Mouse (Mus musculus) gastrocnemius, postnatal 25 days (tissue): ENCODE results near the gene Ppox. TPM values are rescaled to one million over a fixed set of nuclear protein-coding genes. Genes with fewer than 3 reads are reported as not detected.
"Not testable (repeated sequence)": the region's sequence is repeated elsewhere in the genome, so short reads cannot be mapped to it uniquely, and the experiment has no call there.

Experiments used
- DNase-seq: peaks from one replicate; pipeline ENCODE4 v3.0.0; 2022
- total RNA-seq, 2 experiments: library from RNA; stranded (reverse); gene quantifications; 1 replicate in 1 of 2; 2 replicates in 1 of 2; pipeline ENCODE4 v1.2.3; 2021

Ppox gene
- total RNA-seq, 2 experiments from 2014 or later, result 9.4 to 11.6 TPM

GRCm38 (mm10) chr1:171245353-171245752 is 35.6 kb downstream of the Ppox start:
- no peak for DNase-seq

- DNase-seq, result not testable (repeated sequence)
Measured at GRCm38 (mm10) chr1:171241952-171242351, 39.0 kb downstream of the Ppox start.

GRCm38 (mm10) chr1:171240911-171241310 is 40.1 kb downstream of the Ppox start:
- no peak for DNase-seq

GRCm38 (mm10) chr1:171239992-171240744 is 40.8 kb downstream of the Ppox start:
- DNase-seq, result peak; percentile 75

GRCm38 (mm10) chr1:171238463-171238862 is 42.5 kb downstream of the Ppox start:
- DNase-seq, result peak; percentile 41

- no peak for DNase-seq
Measured at GRCm38 (mm10) chr1:171237438-171237837, 43.5 kb downstream of the Ppox start.

- no peak for DNase-seq
Measured at GRCm38 (mm10) chr1:171235791-171236190, 45.2 kb downstream of the Ppox start.

GRCm38 (mm10) chr1:171234538-171234937 is 46.4 kb downstream of the Ppox start:
- no peak for DNase-seq

GRCm38 (mm10) chr1:171234126-171234525 is 46.9 kb downstream of the Ppox start, which contains the start of gene Fcer1g:
Gene Fcer1g, minus strand, starts transcription at chr1:171234365.
- peak; percentile 37 for DNase-seq

GRCm38 (mm10) chr1:171232800-171233730 is 47.9 kb downstream of the Ppox start:
- no peak for DNase-seq

GRCm38 (mm10) chr1:171232348-171232747 is 48.6 kb downstream of the Ppox start:
- DNase-seq, result no peak

GRCm38 (mm10) chr1:171231844-171232243 is 49.1 kb downstream of the Ppox start:
- no peak for DNase-seq

GRCm38 (mm10) chr1:171230215-171230614 is 50.8 kb downstream of the Ppox start:
- no peak for DNase-seq

GRCm38 (mm10) chr1:171229750-171230149 is 51.2 kb downstream of the Ppox start:
- no peak for DNase-seq

GRCm38 (mm10) chr1:171227879-171228278 is 53.1 kb downstream of the Ppox start:
- DNase-seq, result no peak

GRCm38 (mm10) chr1:171226780-171227179 is 54.2 kb downstream of the Ppox start:
- no peak for DNase-seq

Other genes starting within 250 kb of the Ppox start
- gene Fcgr3, start 216.3 kb downstream of the Ppox start, total RNA-seq, result 1 to 10 TPM; 3.7 to 4.6 TPM
- gene Cfap126, start 167.3 kb downstream of the Ppox start, total RNA-seq, result 1 to 10 TPM in 1 of 2 experiments, under 1 TPM in 1; 0.69 to 1.2 TPM
- 100 to 1,000 TPM; 692 to 785 TPM for gene Sdhc, start 130.6 kb downstream of the Ppox start, total RNA-seq
- 100 to 1,000 TPM in 1 of 2 experiments, 10 to 100 TPM in 1; 99.1 to 120 TPM for gene Mpz, start 130.5 kb downstream of the Ppox start, total RNA-seq
- gene Pcp4l1, start 84.9 kb downstream of the Ppox start, total RNA-seq, result 10 to 100 TPM; 15.0 to 48.8 TPM
- gene Nr1i3, start 67.2 kb downstream of the Ppox start, total RNA-seq, result not detected
- 10 to 100 TPM; 52.0 to 52.5 TPM for gene Tomm40l, start 58.7 kb downstream of the Ppox start, total RNA-seq
- gene Apoa2, start 56.1 kb downstream of the Ppox start, total RNA-seq, result not detected
- gene Fcer1g, start 46.8 kb downstream of the Ppox start, total RNA-seq, result 1 to 10 TPM; 3.2 to 3.9 TPM
- 1 to 10 TPM in 1 of 2 experiments, under 1 TPM in 1; 0.43 to 1.4 TPM for gene Adamts4, start 30.8 kb downstream of the Ppox start, total RNA-seq
- 1,000 to 10,000 TPM in 1 of 2 experiments, 100 to 1,000 TPM in 1; 872 to 1,009 TPM for gene Ndufs2, start 29.8 kb downstream of the Ppox start, total RNA-seq
- gene B4galt3, start 10.9 kb downstream of the Ppox start, total RNA-seq, result 1 to 10 TPM; 8.6 to 9.8 TPM
- 10 to 100 TPM; 14.2 to 15.7 TPM for gene Usp21, start 6.8 kb upstream of the Ppox start, total RNA-seq
- 10 to 100 TPM; 70.9 to 80.8 TPM for gene Ufc1, start 13.8 kb upstream of the Ppox start, total RNA-seq
- gene Dedd, start 48.0 kb upstream of the Ppox start, total RNA-seq, result 10 to 100 TPM; 26.4 to 29.6 TPM
- 10 to 100 TPM; 21.8 to 21.9 TPM for gene Nit1, start 64.5 kb upstream of the Ppox start, total RNA-seq
- 10 to 100 TPM; 85.5 to 89.0 TPM for gene Pfdn2, start 64.5 kb upstream of the Ppox start, total RNA-seq
- gene Klhdc9, start 79.6 kb upstream of the Ppox start, total RNA-seq, result not detected
- gene Nectin4, start 88.9 kb upstream of the Ppox start, total RNA-seq, result not detected
- under 1 TPM; 0.49 to 0.86 TPM for gene Arhgap30, start 107.8 kb upstream of the Ppox start, total RNA-seq
- 10 to 100 TPM; 24.6 to 25.2 TPM for gene Usf1, start 130.1 kb upstream of the Ppox start, total RNA-seq
- 1 to 10 TPM in 1 of 2 experiments, under 1 TPM in 1; 0.95 to 1.3 TPM for gene Tstd1, start 137.7 kb upstream of the Ppox start, total RNA-seq
- gene F11r, start 156.3 kb upstream of the Ppox start, total RNA-seq, result 1 to 10 TPM; 6.2 to 6.9 TPM
- gene Alyref2, start 222.3 kb upstream of the Ppox start, total RNA-seq, result 1 to 10 TPM; 1.6 to 1.9 TPM